Mouse (Mus musculus): Measurements from ENCODE around the gene Inhbb. TPM values are rescaled to one million over a fixed set of nuclear protein-coding genes. Genes with fewer than 3 reads are reported as not detected.

Inhbb gene
- polyA plus RNA-seq, 1 experiment, result 4.3 TPM

GRCm38 (mm10) chr1:119380609-119381008 lies 41.4 kb downstream of the Inhbb start:
- no peak for DNase-seq (ENCODE audit: low spot score)

DNA sequence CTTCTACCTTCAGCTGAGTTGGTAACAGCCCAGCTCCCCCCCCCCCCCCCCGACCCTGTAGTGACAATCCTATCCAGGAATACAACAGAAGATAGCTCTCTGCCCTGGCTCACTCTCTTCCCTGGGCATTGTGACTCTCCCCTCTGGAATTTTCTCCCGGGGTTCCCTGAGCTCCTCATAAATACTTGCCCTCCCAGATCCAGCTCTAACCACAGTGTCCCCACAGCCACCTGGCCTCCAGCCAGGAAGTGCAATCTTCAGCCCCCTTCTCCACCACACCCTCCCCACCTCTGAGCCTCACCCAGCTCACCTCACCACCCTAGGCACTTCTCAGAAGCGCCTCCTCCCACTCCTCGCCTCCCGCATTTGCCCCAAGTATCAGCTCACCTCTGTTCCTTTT lies 46.7 kb downstream of the Inhbb start:
- no peak for DNase-seq (ENCODE audit: low spot score)

- no peak for DNase-seq (ENCODE audit: low spot score)
These were observed 54.5 kb downstream of the Inhbb start for GRCm38 (mm10) chr1:119367546-119367945.

- no peak for DNase-seq (ENCODE audit: low spot score)
These were observed 55.7 kb downstream of the Inhbb start for GRCm38 (mm10) chr1:119366315-119366714.

Other genes with a start within 250 kb of the Inhbb start
- gene Ralb, start 82.5 kb upstream of the Inhbb start, polyA plus RNA-seq (2012; rRNA removed), result 53.3 and 59.1 TPM in 2 replicates
- 16.6 and 21.7 TPM in 2 replicates for gene Tmem185b, start 103.9 kb upstream of the Inhbb start, polyA plus RNA-seq (2012; rRNA removed)
- 10.2 and 13.1 TPM in 2 replicates for gene Epb41l5, start 226.8 kb upstream of the Inhbb start, polyA plus RNA-seq (2012; rRNA removed)